15 mouse cellular contexts compared by ENCODE assay signal in genomic region chr9:13612371-13612770, GRCm38 (mm10).
DNase-seq lines count a peak whose midpoint lies in the region; ATAC-seq and TF ChIP-seq lines count a peak whose summit lies in the region.
"Had no signal": no experiment of that assay in that cellular context is flagged by ENCODE, and none has a peak within 500 bp of the region (broad histone marks: within the 10 kb centered on the region; RNA-seq: fewer than 3 reads in every experiment).

No protein-coding gene starts in this region.

- 0 out of 2 replicates have a peak overlapping the region, but pooled peaks have one; percentile 6 for H3K27ac ChIP-seq in forebrain, embryonic 12.5 days
- H3K27ac ChIP-seq in forebrain, embryonic 16.5 days (ENCODE audit: low read length): no peak overlapping the region
- peak overlapping the region; percentile 22; the same call in 1 of the 2 replicates for H3K27ac ChIP-seq in hindbrain, postnatal 0 days
- no peak overlapping the region for H3K27ac ChIP-seq in hindbrain, embryonic 11.5 days (ENCODE audit: low read depth, low read length)
- H3K27ac ChIP-seq in stomach, embryonic 14.5 days (ENCODE audit: low read length): peak overlapping the region; percentile 69
- H3K27ac ChIP-seq in stomach, postnatal 0 days (replicated peaks): no peak overlapping the region; the same call in 1 of the 2 replicates

- no peak for TF ChIP-seq EP300 in stomach, postnatal 0 days (optimal IDR thresholded peaks at IDR 0.05)

- no peak overlapping the region for H3K4me2 ChIP-seq in forebrain, embryonic 12.5 days
- no peak overlapping the region for H3K4me2 ChIP-seq in forebrain, embryonic 16.5 days (ENCODE audit: low read length)
- H3K4me2 ChIP-seq in hindbrain, postnatal 0 days (ENCODE audit: low read depth, low read length): no peak overlapping the region
- H3K4me2 ChIP-seq in hindbrain, embryonic 11.5 days (replicated peaks; ENCODE audit: low read depth, low read length): no peak overlapping the region
- no peak overlapping the region for H3K4me2 ChIP-seq in stomach, embryonic 14.5 days (replicated peaks; ENCODE audit: low read depth, low read length)
- H3K4me2 ChIP-seq in stomach, postnatal 0 days (replicated peaks; ENCODE audit: low read depth): no peak overlapping the region

- DNase-seq in hindbrain, postnatal 0 days (ENCODE audit: low spot score): peak; percentile 33
- no peak for DNase-seq in hindbrain, embryonic 11.5 days (ENCODE audit: low spot score)
- DNase-seq in stomach, postnatal 0 days (ENCODE audit: low spot score): no peak
- DNase-seq in embryo, embryonic 11 days: no peak
- DNase-seq in frontal cortex, adult 2 months (ENCODE audit: extremely low spot score in 1 of 2, low spot score in 1 of 2): no peak
- DNase-seq: cerebellum, adult 9-11 months; layer of hippocampus, adult 9-11 months; spleen, adult 18-20 months had no signal

- H3K36me3 ChIP-seq in forebrain, embryonic 12.5 days (replicated peaks): no peaks in the 10 kb centered on the region
- H3K36me3 ChIP-seq in forebrain, embryonic 16.5 days (ENCODE audit: control insufficient read depth, insufficient read depth): no peaks in the 10 kb centered on the region
- no peaks in the 10 kb centered on the region for H3K36me3 ChIP-seq in hindbrain, postnatal 0 days (ENCODE audit: insufficient read depth, low read length)
- H3K36me3 ChIP-seq in hindbrain, embryonic 11.5 days (ENCODE audit: control insufficient read depth, insufficient read depth, low read length): no peaks in the 10 kb centered on the region
- no peaks in the 10 kb centered on the region for H3K36me3 ChIP-seq in stomach, embryonic 14.5 days (ENCODE audit: control insufficient read depth, insufficient read depth, low read length)
- H3K36me3 ChIP-seq in stomach, postnatal 0 days (ENCODE audit: control insufficient read depth, insufficient read depth, low read length): no peaks in the 10 kb centered on the region

- no peaks in the 10 kb centered on the region for H3K27me3 ChIP-seq in forebrain, embryonic 12.5 days
- H3K27me3 ChIP-seq in forebrain, embryonic 16.5 days (replicated peaks; ENCODE audit: control insufficient read depth, insufficient read depth, low read length): no peaks in the 10 kb centered on the region
- H3K27me3 ChIP-seq in hindbrain, postnatal 0 days (ENCODE audit: insufficient read depth, low read length): no peaks in the 10 kb centered on the region
- H3K27me3 ChIP-seq in hindbrain, embryonic 11.5 days (ENCODE audit: control insufficient read depth, insufficient read depth, low read length): no peaks in the 10 kb centered on the region
- H3K27me3 ChIP-seq in stomach, embryonic 14.5 days (ENCODE audit: control insufficient read depth, insufficient read depth, low read length): no peaks in the 10 kb centered on the region
- no peaks in the 10 kb centered on the region for H3K27me3 ChIP-seq in stomach, postnatal 0 days (ENCODE audit: control insufficient read depth, insufficient read depth, low read length)
- H3K27me3 ChIP-seq: CH12.LX had no signal

- H3K9ac ChIP-seq in forebrain, embryonic 12.5 days: no peak overlapping the region
- H3K9ac ChIP-seq in forebrain, embryonic 16.5 days (replicated peaks; ENCODE audit: low read depth, low read length): no peak overlapping the region
- no peak overlapping the region for H3K9ac ChIP-seq in hindbrain, postnatal 0 days (replicated peaks; ENCODE audit: low read length)
- H3K9ac ChIP-seq in hindbrain, embryonic 11.5 days (ENCODE audit: low read depth, low read length): no peak overlapping the region
- no peak overlapping the region for H3K9ac ChIP-seq in stomach, embryonic 14.5 days (replicated peaks; ENCODE audit: low read depth, low read length)
- H3K9ac ChIP-seq in stomach, postnatal 0 days (ENCODE audit: low read length): no peak overlapping the region

- H3K4me3 ChIP-seq in forebrain, embryonic 12.5 days (replicated peaks): no peak overlapping the region
- H3K4me3 ChIP-seq in forebrain, embryonic 16.5 days (replicated peaks; ENCODE audit: low read length): no peak overlapping the region
- no peak overlapping the region for H3K4me3 ChIP-seq in hindbrain, postnatal 0 days (ENCODE audit: low read length)
- no peak overlapping the region for H3K4me3 ChIP-seq in hindbrain, embryonic 11.5 days (ENCODE audit: low read depth, low read length)
- no peak overlapping the region for H3K4me3 ChIP-seq in stomach, embryonic 14.5 days (ENCODE audit: low read depth, low read length)
- no peak overlapping the region for H3K4me3 ChIP-seq in stomach, postnatal 0 days (ENCODE audit: low read depth, low read length)

- no peaks in the 10 kb centered on the region for H3K9me3 ChIP-seq in forebrain, embryonic 12.5 days
- no peaks in the 10 kb centered on the region for H3K9me3 ChIP-seq in forebrain, embryonic 16.5 days (ENCODE audit: control insufficient read depth, low read length)
- H3K9me3 ChIP-seq in hindbrain, postnatal 0 days (ENCODE audit: low read length): no peaks in the 10 kb centered on the region
- no peaks in the 10 kb centered on the region for H3K9me3 ChIP-seq in hindbrain, embryonic 11.5 days (ENCODE audit: control insufficient read depth, low read length)
- H3K9me3 ChIP-seq in stomach, embryonic 14.5 days (ENCODE audit: control insufficient read depth, low read depth, low read length): no peaks in the 10 kb centered on the region
- no peaks in the 10 kb centered on the region for H3K9me3 ChIP-seq in stomach, postnatal 0 days (ENCODE audit: control insufficient read depth, low read length)

- no peak for ATAC-seq in forebrain, embryonic 12.5 days (ENCODE audit: low FRiP score)
- ATAC-seq in forebrain, embryonic 16.5 days: no peak
- ATAC-seq in hindbrain, postnatal 0 days: no peak
- ATAC-seq in hindbrain, embryonic 11.5 days (ENCODE audit: low FRiP score): no peak
- no peak for ATAC-seq in stomach, embryonic 14.5 days (ENCODE audit: insufficient number of reproducible peaks, insufficient read depth, low FRiP score, low read depth)
- ATAC-seq in stomach, postnatal 0 days (ENCODE audit: low FRiP score, low TSS enrichment): no peak
- ATAC-seq: activated CD4-positive, CD25-positive, alpha-beta regulatory T cell, adult 4 months; inflammation-experienced regulatory T-cells, adult 6 months; lung, postnatal 0 days had no signal

- H3K4me1 ChIP-seq in forebrain, embryonic 12.5 days: peaks cover 22% of the 10 kb centered on the region
- peaks cover 5% of the 10 kb centered on the region; the same call in 1 of the 2 replicates for H3K4me1 ChIP-seq in forebrain, embryonic 16.5 days (replicated peaks; ENCODE audit: control insufficient read depth, insufficient read depth, low read length)
- peaks cover 19% of the 10 kb centered on the region; the same call in 1 of the 2 replicates for H3K4me1 ChIP-seq in hindbrain, postnatal 0 days (ENCODE audit: insufficient read depth, low read length)
- no peaks in the 10 kb centered on the region for H3K4me1 ChIP-seq in hindbrain, embryonic 11.5 days (replicated peaks; ENCODE audit: control insufficient read depth, insufficient read depth, low read length)
- peaks cover 23% of the 10 kb centered on the region; the same call in 1 of the 2 replicates for H3K4me1 ChIP-seq in stomach, embryonic 14.5 days (ENCODE audit: control insufficient read depth, insufficient read depth, low read length)
- peaks cover 7% of the 10 kb centered on the region; the same call in 1 of the 2 replicates for H3K4me1 ChIP-seq in stomach, postnatal 0 days (replicated peaks; ENCODE audit: control insufficient read depth, insufficient read depth)

- 48% methylated on average over 8 of the region's 8 CpGs for WGBS in forebrain, embryonic 12.5 days
- 38% methylated on average over 8 of the region's 8 CpGs for WGBS in forebrain, embryonic 16.5 days
- 43% methylated on average over 8 of the region's 8 CpGs for WGBS in hindbrain, postnatal 0 days
- 72% methylated on average over 8 of the region's 8 CpGs for WGBS in hindbrain, embryonic 11.5 days
- WGBS in stomach, embryonic 14.5 days: 78% methylated on average over 8 of the region's 8 CpGs
- 70% methylated on average over 8 of the region's 8 CpGs for WGBS in stomach, postnatal 0 days

- TF ChIP-seq CTCF in hindbrain, postnatal 0 days (IDR thresholded peaks at IDR 0.05; ENCODE audit: low read depth): no peak
- no peak for TF ChIP-seq CTCF in stomach, postnatal 0 days (IDR thresholded peaks at IDR 0.05; ENCODE audit: low read depth)

Comparison
In these comparisons a context has a peak if more than half of its experiments do, and no peak if none do; other contexts are left out.
1. H3K27ac ChIP-seq: peak in forebrain, embryonic 12.5 days (single experiment), hindbrain, postnatal 0 days (single experiment) and stomach, embryonic 14.5 days (single experiment); none in forebrain, embryonic 16.5 days (single experiment), hindbrain, embryonic 11.5 days (single experiment) and stomach, postnatal 0 days (single experiment).